Mouse (Mus musculus): ENCODE results near the gene Cyp2c23.

- TF ChIP-seq CTCF (conservative IDR thresholded peaks at IDR 0.05; ENCODE audit: low read length) (no peak), NANOG (IDR thresholded peaks at IDR 0.05; ENCODE audit: borderline replicate concordance, low read length) (no peak)
Measured at GRCm38 (mm10) chr19:43986069-43986794, 42.8 kb downstream of the Cyp2c23 start, which contains the start of gene Cpn1.

Measured in E14TG2a.4 (cell line).